Mouse (Mus musculus): ENCODE results near the gene Ola1. TPM values are rescaled to one million over a fixed set of nuclear protein-coding genes. Genes with fewer than 3 reads are reported as not detected.

The Ola1 gene
- 10 to 100 TPM; 42.9 to 44.6 TPM for total RNA-seq (2021)

DNA sequence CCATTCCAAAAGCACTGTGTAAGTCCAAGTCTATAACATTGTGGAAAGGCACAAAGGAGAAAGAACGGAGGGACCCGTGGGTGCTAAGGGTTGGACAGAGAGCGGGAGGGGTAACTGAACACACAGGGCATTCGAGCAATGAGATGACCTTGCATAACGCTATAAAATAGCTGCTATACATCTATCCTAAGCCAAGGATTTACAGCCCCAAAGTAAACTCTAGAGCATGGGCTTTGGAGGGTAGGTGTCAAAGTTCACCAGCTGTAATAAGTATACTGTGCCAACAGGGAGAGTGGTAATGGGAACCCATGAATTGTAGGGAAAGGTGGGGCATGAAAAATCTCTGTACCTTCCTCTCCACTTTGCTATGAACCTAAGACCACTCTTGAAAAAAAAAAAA lies at the start of gene Ola1:
Gene Ola1, minus strand, starts transcription at position 12 of the 400 bp plus-strand sequence.
- intact Hi-C loops (cut with DNase I) = loop anchor here (10.0 kb wide), 1 partner anchor 234 kb away; the partner anchor contains the start of genes Gm11084 and Sp3
- no peak for DNase-seq

DNA sequence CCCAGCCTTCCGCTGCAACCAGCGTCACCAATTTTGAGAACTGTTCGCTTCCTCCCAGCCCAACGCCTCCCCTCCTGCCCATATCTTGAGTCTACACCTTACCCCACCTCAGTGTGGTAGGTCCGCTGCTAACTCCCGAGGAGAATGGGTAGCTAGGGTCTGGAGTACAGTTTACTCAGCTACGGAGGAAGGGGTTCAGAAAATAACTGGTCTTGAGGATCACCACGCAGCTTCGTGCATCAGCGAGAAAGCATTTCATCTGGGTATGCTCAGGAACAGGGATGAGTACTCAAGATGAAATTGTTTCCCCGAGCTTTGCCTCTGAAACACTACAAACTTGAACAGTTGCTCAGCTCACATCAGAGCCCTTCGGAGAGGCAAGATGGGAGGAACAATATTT lies 49.6 kb upstream of the Ola1 start:
- intact Hi-C loops (cut with DNase I) = no loop called here

DNA sequence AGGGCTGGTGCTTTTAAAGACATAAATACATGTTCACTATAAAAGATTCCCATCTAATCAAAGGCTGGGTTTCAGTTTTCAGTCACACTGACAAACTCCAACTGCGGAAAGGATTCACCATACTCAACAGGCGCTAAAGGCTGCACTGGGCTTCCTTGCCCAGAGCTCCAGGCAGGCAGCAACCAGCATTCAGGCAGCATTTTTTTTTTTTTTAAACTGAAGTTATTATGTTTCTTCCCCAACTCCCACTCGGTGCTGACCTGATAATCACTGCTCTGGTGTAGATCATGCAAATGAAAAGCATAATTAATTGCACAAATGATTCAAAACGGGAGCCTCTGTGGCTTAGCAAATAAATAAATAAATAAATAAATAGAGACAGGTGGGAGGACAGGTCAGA lies 49.1 kb upstream of the Ola1 start:
- intact Hi-C loops (cut with DNase I) = no loop called here

More for the DNA sequence above, 49.6 kb upstream of the Ola1 start:
- peak in 1 of 2 experiments; percentile 31 for DNase-seq

DNA sequence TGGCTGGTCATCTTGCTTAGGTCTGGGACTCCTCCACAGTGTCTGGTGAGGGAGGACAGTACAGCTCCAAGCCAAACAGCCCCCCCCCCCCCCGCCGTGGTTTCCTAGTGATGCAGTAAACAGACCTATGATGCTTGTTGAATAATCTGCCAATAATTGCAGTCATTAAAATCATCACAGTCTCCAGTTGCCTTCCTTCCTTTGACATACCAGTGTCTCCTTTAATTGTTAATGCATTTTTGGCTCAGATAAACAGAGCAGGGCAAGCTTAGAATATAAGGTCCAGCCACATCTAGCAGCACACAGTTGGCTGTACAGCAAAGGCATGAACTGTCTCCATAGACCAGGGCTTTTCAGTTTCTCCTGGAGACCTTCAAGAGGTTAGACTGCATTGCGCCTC lies 48.5 kb upstream of the Ola1 start:
- no peak for DNase-seq
- intact Hi-C loops (cut with DNase I) = no loop called here

More for the DNA sequence above, 49.1 kb upstream of the Ola1 start:
- no peak for DNase-seq

DNA sequence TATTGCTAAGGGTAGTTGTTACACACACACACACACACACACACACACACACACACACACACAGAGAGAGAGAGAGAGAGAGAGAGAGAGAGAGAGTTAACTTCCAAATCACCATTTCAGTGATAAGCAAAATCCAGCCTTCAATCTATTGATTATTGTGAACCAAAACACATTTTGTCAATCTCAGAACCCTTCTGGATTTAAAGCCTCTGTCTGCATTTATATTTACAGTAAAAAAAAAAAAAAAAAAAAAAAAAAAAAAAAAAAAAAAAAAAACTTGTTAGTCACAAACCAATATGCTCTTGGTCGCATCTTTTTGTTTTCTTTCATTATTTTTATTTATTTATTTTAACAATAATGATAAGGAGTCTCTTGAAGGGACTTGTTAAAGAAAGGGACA lies 47.9 kb upstream of the Ola1 start:
- DNase-seq = no peak
- intact Hi-C loops (cut with DNase I) = no loop called here

DNA sequence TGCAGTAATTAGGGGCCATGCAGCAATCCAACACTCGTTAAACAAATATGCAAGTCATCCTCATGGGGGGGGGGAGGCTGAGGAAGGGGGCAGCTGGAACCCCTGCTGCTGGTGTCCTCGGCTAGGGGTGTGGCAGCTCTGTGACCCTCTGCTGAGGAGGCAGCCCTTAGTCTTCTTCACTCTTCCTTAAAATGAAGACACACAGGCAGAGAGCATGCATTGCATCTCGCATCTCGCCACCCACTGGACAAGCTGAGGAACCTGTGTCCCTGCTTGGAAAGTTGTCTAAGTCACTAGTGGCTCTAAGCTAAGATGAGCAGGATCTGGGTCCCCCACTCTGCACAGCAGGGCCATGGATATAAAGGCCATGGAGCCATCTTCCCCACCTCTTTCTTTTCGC lies 47.3 kb upstream of the Ola1 start:
- DNase-seq = no peak
- intact Hi-C loops (cut with DNase I) = no loop called here

DNA sequence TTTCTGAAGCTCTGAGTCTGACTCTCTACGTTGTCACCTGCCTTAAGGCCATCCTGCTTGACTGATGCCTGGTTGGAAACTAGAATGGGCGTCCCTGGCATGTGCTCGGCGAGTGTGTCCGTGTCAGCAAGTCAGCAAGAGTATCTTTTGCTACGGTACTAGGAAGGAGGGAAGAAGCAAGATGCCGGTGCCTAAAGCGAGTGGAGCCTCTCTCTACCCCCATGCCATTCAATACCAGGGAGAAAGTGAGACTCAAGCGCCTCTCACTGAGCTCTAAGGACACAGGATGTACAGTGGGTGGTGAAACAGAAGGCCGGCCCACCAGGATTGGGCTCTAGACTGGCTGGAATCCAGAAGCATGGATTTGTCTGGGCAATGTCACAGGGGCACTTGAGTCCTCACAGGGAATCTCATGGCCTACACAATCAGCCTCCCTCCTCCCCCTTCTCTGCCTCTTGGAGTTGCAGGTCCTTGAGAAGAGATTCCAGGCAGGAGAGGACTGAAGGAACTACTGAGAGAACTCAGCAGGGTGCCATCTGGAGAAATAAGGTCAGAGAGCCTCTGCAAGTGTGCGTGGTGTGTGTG lies 46.0 kb upstream of the Ola1 start:
- DNase-seq = no peak

DNA sequence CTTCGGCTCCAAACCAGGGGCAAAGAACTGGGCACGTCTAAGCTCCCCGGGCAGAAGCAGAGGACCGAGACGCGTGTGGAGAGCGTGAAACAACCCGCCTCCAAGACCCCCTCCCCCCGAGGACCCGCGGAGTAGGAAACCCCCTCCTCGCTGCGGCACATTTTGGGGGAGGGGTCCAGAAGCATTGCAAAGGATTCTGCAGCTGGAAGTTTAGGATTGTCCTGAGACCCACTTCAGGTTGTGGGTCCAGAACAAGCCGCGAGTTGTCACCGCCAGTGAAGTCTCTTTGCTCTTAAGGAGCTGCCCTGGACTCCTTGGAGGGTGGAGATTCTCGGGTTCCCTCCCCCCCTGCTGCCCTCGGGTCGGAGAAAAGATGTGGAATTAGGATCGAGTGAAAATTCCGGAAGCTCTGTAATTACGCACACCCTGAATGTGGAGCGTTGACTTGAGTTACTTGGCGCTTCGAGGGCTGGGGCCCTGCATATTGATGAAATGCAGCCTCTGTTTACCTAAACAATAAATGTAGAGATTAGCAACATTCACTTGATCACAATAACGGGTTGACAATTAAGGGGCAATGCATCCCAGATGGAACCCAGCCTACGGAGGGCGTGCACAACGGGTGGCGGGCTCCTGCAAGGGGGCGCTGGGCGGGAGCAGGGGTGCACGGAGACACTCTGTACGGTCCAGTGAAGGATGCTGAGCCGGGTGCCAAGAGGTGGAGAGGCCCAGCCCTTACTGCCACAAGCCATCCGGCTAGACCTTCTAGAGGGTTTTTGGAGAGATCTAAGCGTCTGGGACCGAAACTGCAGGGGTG lies 45.3 kb upstream of the Ola1 start:
- intact Hi-C loops (cut with DNase I) = loop anchor here (2.0 kb wide), 1 partner anchor 49 kb away; no protein-coding TSS in a partner anchor

More for the DNA sequence above, 46.0 kb upstream of the Ola1 start:
- intact Hi-C loops (cut with DNase I) = loop anchor here (2.0 kb wide), 1 partner anchor 50 kb away; no protein-coding TSS in a partner anchor

DNA sequence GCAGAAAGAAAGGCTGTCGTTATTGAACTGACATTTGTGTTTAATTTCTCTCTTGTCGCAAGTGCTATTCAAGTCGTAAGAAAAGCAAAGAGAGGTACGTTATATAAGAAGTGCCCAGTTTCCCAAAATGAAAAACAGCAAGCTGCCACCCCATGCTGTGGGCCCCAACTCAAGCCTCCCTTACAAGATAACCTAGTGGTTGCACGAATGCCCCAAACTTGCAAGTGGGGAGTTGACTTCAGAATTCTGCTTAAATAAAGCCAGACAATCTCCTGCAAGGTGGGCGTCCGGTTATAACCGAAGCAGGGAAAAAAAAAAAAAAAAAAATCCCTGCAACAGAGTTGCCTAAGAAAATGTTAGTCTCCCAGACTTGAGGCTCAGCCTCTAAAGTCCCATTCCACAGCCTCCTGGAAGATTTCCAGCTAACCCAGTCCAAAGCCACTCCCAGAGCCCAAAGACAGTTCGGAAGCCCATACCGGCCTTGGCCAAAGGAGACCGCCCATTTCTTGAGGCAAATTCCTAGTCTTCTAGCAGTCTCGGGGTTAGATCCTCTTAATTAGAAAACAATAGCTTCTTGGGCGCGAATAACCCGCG lies 44.5 kb upstream of the Ola1 start:
- DNase-seq = peak in 1 of 2 experiments; percentile 26
- intact Hi-C loops (cut with DNase I) = no loop called here

More for the DNA sequence above, 45.3 kb upstream of the Ola1 start:
- peak in 1 of 2 experiments; percentile 32 for DNase-seq

DNA sequence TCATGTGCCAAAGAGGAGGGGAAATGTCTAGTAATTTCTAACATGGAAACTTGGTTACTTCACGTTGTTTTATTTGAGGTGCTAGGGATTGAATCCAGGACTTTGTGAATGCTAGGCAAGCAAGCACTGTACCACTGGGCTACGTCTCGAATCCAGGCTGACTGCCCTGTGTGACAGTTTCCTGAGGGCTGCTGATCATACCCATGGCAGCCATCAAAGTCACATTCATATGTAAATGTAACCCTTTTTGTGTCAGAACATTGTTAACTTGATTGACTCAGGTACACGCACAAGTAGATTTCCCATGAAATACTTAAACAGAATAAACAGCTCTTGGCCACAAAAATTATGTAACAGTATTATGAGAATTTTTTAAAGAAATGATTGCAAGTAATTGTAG lies 30.0 kb upstream of the Ola1 start:
- DNase-seq = no peak
- intact Hi-C loops (cut with DNase I) = no loop called here

DNA sequence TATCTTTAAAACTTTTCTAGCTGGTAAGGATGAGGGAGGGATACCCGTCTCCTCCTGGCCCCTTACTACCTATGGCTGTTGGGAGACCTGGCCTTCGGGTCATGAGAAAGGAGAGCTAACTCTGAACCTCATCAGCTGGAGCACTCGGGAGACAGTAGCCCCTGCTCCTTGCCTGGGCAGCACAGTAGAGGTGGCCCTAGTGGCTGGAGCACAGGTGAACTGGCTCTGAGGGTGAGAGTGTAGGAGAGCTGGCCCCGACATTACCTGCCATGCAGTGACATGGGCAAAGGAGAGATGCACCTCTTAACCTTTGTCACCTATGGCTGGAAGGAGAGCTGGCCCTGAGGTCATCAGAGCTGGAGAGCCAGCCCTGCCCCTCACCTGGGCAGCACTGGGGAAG lies 22.6 kb upstream of the Ola1 start:
- intact Hi-C loops (cut with DNase I) = no loop called here
- DNase-seq = no peak

DNA sequence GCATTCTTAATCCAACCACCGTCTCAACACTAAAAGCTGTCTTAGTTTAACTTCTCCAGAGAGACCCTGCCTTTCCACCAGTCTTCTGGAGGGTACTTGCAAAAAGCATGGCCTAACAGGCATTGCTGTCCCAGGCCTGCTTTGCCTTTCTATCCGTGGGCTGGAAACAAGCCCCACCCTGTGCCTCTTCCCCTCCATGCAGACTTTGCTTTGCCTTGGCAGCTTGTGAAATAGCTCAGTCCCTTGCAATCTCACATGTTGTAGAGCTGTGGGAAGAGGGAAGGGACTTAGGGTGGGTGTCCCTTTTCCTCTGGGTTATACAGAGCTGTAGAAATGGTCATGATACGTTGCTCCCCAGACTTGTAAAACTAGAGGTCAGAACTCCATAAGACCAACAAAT lies 12.4 kb upstream of the Ola1 start:
- intact Hi-C loops (cut with DNase I) = no loop called here
- no peak for DNase-seq

DNA sequence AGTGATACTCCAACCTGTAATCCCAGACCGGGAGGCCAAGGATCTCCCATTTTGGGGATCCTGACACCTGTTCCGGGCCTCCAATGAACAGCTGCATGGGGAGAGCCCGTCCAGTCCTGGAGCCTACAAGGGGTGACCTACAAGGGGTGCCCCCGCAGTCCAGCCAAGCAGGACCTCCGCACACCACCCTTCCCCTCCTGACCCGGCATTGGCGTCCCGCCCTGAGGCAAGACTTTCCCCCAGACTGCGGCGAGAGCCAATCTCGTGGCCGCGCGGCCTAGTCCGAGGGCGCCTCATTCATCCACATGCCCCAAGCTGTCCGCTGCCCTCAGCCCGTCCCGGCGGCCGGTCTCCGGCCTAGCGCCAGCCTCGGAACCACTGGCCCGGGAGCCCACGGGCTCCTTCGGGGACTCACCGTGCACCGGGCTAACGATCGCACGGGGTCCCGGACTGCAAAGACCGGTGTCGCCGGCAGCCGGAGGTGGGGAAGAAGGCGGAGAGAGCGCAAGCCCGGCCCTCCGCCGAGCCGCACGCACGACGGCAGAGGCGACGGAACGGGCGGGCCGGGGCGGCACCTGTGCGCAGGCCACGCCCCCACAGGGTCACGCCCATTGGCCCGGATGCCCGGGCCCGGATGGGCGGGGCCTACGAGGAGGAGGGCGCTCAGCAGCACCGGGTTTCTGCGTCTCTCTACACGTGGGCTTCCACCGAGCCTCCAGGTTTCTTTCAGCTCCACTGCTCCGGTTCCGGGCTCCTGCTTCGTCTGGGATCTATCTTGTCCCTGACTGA lies 4.7 kb downstream of the Ola1 start:
- peak; percentile 93 for DNase-seq
- intact Hi-C loops (cut with DNase I) = loop anchor here (2.0 to 10.0 kb wide), 3 partner anchors 51 to 229 kb away; partner anchors contain the start of genes Gm11084 and Sp3

DNA sequence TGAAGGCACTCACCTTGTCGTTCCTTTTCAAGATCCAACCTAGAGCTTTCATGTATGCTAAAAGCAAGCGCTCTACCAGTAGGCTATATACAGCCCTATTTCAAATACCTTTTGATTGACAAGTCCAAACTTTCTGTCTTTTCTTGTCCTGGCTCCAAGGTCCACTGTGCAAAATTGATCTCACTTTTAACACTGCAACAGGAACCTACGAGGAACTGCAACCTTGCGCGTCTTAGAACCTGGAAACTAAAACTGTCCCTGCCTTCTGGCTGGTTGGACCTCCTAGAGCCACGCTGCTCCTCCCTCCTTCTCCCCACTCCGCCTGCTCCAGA lies 5.2 kb downstream of the Ola1 start:
- intact Hi-C loops (cut with DNase I) = loop anchor here (10.0 kb wide), 1 partner anchor 229 kb away; the partner anchor contains the start of genes Gm11084 and Sp3
- no peak for DNase-seq

DNA sequence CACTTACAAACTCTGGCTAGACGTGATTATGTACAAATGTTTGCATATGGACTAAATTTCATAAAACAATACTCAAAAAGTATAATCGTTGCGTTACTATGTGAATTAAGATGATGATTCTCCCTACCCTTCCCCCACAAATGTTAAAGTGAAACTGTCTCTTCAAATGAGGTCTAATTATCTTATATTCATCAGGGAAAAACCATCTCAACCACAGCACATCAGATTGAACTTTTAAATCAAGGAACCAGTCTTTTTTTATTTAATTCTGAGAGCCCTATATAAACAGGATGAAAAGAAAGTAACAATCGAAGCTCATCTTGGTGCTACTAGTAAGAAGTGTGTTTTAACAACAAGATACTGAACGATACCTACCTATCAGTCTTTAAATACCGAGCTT lies 14.4 kb downstream of the Ola1 start:
- intact Hi-C loops (cut with DNase I) = no loop called here
- no peak for DNase-seq

DNA sequence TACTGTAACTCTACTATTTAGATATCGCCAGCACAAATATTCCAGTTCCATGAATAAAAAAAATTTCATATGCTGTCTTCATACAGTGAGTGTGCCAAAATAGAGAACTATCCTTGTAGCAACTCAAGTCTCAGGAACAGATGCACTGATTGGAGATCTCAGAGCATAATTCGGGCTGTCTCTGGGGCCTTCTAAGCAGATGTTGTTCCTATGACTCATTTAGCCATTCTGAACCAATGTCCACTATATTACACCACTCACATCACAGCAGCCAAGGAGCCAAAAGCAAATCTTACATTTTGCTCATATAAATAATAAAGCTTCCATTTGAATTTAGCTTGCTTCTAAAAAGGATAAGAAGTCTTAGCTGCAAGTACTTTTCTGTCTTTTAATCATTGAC lies 30.2 kb downstream of the Ola1 start:
- intact Hi-C loops (cut with DNase I) = no loop called here
- DNase-seq = no peak

DNA sequence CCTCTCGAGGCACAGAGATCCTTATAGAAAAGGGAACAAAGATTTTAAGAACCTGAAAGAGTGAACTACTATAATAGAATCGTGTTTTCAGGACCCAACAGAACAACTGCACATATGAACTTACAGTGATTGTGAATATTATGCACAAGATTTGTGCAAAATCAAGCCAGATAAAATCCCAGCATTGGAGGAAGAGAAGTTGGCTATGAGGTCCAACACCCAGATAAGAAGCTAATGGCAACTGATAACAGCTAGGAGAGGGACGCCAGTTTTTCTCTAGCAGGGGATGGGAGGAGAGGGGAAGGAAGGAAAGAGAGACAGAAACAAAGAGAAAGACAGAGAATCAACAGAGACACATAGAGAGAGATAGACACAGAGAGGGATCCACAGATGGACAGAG lies 33.5 kb downstream of the Ola1 start:
- DNase-seq = no peak
- intact Hi-C loops (cut with DNase I) = no loop called here

DNA sequence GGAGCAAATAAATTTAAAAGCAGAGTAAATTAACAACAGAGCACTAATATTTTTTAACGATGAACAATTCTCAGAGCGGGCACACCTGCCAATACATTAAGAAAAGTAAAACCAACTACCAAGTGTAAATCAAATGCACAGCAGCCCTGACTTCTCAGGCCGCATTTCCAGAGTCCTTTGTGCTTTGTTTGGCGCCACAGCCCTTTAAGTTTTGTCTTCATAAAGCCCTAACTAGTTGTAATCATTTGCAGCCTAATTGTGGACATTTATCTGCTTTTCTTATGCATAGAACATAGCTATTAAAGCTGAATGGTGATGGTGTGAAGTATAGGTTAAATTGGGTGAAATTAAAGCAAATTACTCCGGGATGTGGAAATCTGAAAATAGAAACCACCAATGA lies 49.2 kb downstream of the Ola1 start:
- intact Hi-C loops (cut with DNase I) = loop anchor here (10.0 kb wide), 1 partner anchor 235 kb away; no protein-coding TSS in a partner anchor
- DNase-seq = no peak

DNA sequence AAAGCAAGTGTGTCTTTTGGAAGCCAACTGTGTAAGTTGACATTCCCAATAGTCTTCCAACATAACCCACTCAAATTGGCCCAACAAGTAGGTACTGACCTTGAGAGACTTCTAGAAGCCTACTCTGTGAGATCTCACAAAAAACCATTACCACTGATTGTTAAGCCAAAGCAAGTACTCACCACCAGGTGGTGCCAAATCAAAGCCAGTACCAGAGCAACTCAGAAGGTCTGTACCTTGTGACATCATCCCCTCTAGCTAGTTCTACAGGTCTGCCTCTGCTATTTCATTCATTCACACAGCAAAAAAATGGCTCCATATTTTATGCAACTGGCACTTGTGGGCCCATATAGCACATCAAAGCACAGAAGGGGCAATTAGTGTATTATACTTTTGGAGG lies 51.6 kb downstream of the Ola1 start:
- intact Hi-C loops (cut with DNase I) = loop anchor here (1.0 to 10.0 kb wide), 2 partner anchors 111 to 238 kb away; no protein-coding TSS in a partner anchor

DNA sequence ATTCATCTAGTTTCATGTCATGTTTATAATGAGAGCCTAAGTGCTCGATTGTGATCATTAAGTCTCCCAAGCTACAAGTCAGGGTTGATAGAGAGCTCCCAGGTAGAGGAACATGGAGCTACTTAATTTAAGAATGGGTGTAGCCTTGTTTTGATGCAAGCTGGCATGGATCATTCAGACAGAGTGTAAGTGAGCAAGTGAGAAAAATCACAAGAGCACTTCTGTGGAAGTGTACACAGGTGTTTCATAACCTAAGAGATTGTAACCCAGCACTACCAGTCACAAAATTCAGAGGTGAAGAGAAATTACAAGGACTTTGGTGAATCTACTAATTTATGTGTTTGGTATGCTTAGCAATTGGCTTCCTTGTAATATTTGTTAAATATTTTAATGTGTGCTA lies 54.1 kb downstream of the Ola1 start:
- DNase-seq = no peak

More for the DNA sequence above, 51.6 kb downstream of the Ola1 start:
- DNase-seq = peak; percentile 47 to 52

More for the DNA sequence above, 54.1 kb downstream of the Ola1 start:
- intact Hi-C loops (cut with DNase I) = loop anchor here (10.0 kb wide), 1 partner anchor 240 kb away; no protein-coding TSS in a partner anchor

Measured in heart, postnatal 36 days (tissue).